Mouse (Mus musculus) megakaryocyte, embryonic 14.5 days (primary cell): ENCODE data around the gene Fip1l1.

Experiments
- FLI1 ChIP-seq: IDR thresholded peaks from 2 replicates; pipeline ENCODE4 v1.6.1; 2012; ENCODE audit warnings: low read length, inconsistent platforms, mixed read lengths
- GATA1 ChIP-seq: IDR thresholded peaks from 3 replicates; pipeline ENCODE4 v1.6.1; 2012; ENCODE audit warnings: mixed read lengths, low read length, inconsistent platforms, borderline replicate concordance

GRCm38 (mm10) chr5:74527025-74527424 lies 8.2 kb upstream of the Fip1l1 start:
- TF ChIP-seq GATA1 (no peak), FLI1 (no peak)
